Mouse (Mus musculus): ENCODE measurements at regions not wholly inside any gene's neighbourhood (a gene's known extent, or its start where the extent isn't known, plus 50 kb on each side); places are given as distances from the start of the nearest gene placed in this dataset.
"Not testable (repeated sequence)": the region's sequence is repeated elsewhere in the genome, so short reads cannot be mapped to it uniquely, and the experiment has no call there.

DNA sequence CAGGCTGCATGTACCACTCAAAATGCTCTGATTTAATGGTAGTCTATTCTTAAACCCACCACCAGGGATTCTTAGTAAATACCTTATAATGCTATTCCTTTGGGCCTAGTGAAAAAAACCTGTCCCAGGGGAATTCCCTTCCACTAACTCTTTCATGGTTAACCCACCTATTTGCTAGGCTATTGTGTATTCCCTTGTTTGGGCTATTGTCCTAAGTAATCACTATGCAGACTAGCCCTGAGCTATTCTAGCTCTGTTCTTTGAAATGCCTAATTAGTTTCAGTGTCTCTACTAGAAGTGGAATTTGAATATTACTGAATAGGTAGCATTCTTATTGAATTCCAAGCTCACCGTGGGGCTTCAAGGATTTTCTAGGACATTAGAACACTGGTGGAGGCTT lies 620.6 kb upstream of the Pom121l12 start:
- no peak for DNase-seq (ENCODE audit: low spot score in 2 of 2)
- intact Hi-C loops (cut with DNase I): no loop called here

DNA sequence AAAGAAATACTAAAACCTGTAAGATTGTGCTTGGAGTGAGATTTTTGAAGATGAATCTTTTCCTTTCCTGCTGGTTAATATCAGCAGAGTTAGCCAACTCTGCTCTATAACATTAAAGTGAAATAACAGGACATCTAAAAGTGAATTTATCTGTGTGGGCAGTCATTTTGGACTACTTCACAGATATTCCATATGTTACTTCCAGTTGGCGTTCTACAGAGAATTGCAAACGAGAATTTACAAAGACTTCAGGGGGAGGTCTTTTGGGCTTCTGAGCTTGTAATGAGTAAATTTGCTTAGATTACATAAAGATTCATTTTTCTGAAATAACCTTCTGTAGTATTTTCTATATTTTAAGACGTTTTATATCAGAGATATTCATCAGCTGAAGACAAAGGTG lies 582.4 kb upstream of the Pom121l12 start:
- peak in 1 of 2 experiments; percentile 34 for DNase-seq (ENCODE audit: low spot score in 2 of 2)
- intact Hi-C loops (cut with DNase I): no loop called here

DNA sequence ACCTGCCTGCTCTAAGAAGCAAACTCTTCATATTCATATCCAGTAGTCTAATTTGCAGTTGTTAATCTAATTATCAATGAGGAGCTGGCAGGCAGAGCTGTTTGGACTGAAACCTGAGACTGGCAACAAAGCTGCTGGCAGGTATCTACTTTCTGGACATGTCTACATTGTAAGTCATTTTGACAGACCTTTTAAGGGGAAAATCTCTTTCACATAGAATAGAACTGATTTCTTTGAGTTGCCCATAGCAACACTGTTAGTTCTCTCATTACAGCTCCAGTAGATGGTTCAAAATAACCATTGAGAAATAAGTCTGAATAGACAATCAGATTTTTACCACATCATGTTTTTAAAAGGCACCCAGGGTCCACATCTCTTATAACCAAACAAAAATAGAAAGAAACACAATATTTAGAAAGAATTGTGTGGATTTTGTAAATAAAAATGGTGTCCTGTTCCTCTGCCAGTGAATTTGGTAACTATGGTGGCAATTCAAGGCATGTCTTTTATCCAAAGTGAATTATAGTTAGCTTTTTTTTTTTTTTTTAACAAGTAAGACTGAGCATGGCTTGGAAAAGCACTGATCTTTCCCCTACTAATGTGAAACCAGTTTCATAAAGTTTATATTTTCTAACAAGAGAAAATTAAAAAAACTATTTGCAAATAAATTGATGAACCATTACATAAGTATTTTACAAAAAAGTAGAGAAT lies 567.5 kb upstream of the Pom121l12 start:
- intact Hi-C loops (cut with DNase I): no loop called here
- no peak for DNase-seq (ENCODE audit: low spot score in 2 of 2)

DNA sequence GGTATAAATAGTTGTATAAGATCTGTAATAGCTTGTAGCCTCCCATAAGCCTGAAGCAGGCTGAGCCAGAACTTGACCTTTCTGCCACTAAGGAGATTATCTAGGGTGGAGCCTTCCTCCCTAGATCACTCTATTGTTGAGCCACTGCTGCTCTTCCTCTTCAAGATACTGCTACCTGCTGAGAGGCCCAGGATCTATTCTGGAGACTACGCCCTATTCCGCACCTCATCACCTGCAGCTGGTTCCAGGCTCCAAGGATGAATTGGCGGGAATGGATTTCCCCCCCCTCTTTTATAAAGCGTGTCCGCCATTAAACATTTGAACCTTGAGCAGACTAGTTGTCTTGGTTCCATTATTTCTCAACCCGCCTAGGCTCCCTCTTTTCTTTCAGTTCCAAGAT lies 566.6 kb upstream of the Pom121l12 start:
- intact Hi-C loops (cut with DNase I); DNase-seq (ENCODE audit: low spot score in 2 of 2): not testable (repeated sequence)

DNA sequence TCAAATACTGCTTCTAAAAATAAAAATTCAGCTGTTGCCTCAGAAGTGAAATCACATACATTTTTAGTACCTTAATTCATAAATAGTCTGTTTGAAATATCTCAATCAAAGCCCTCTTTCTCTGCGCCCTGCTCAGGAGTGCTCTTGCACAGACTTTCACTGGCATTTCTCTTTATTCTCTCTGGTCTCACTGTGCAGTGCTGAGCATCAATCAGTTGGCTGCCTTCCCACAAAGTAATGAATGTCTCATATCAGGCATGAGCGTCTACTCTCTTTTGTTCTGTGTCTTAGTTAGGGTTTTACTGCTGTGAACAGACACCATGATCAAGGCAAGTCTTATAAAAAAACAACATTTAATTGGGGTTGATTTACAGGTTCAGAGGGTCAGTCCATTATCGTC lies 540.0 kb upstream of the Pom121l12 start:
- no peak for DNase-seq (ENCODE audit: low spot score in 2 of 2)
- intact Hi-C loops (cut with DNase I): no loop called here

DNA sequence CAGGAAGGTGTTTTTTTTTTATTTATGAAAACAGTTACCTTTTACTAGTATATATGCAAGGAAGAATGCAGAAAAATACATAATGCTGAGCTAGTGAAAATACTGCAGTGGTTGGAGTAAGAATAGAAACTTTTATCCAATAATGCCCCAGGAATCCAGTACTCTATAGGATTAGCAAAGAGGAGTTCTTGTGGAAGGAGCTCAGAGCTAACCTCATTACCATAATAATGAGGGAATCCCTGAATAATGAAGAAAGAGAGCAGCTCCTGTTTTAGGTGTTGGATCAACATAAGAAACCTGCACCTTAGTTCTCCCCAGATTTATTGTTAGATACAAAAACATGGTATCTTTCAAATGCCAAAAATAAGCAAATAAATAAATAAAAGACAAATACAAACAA lies 527.0 kb upstream of the Pom121l12 start:
- intact Hi-C loops (cut with DNase I): no loop called here
- DNase-seq (ENCODE audit: low spot score in 2 of 2): no peak

DNA sequence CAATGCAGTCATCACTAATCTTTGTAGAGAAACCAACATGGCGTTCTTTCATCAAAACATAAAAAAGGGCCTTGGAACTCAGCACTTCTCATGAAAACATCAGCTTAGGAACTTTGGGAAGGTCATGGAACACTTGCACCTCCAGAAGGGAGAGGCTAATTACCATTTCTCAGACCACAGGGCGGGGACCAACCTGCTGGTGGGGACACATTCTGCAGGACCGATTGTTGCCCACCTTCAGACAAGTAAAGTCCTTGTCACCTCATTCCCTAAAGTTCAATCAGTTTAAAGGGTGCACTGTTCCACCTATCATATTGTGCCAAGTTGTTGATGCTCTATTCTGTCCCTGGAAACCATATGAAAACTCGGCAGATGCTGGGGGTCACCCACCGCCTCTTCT lies 526.5 kb upstream of the Pom121l12 start:
- intact Hi-C loops (cut with DNase I): no loop called here
- no peak for DNase-seq (ENCODE audit: low spot score in 2 of 2)

Measured in left cerebral cortex, postnatal 25 days (tissue).